Mouse (Mus musculus) cortical plate, adult 2 months (tissue): ENCODE data around the gene Prdm9.
A peak's percentile ranks its signal among the peaks of the same experiment; 100 is the strongest.

Source experiments
- CTCF ChIP-seq: fragments of 200-500 bp; IDR thresholded peaks from 2 replicates; pipeline ENCODE4 v1.5.1; 2011; ENCODE audit warnings: mild to moderate bottlenecking, control low read depth, low read length; ENCODE audit not compliant: insufficient read depth; ENCODE audit errors: extremely low read depth
- POLR2A ChIP-seq: fragments of 200-500 bp; IDR thresholded peaks from 2 replicates; pipeline ENCODE4 v1.6.1; 2011; ENCODE audit warnings: mild to moderate bottlenecking, low read length, control low read depth; ENCODE audit not compliant: insufficient read depth; ENCODE audit errors: extremely low read depth

- TF ChIP-seq POLR2A (peak; percentile 72), CTCF (no peak)
Observed at GRCm38 (mm10) chr17:15526986-15527810, 37.0 kb downstream of the Prdm9 start, which contains the start of gene Pdcd2.
